Mouse (Mus musculus) liver, embryonic 14 days (tissue): Measurements from ENCODE around the gene Psat1. TPM values are rescaled to one million over a fixed set of nuclear protein-coding genes. Genes with fewer than 3 reads are reported as not detected.

Source experiments
- polyA plus RNA-seq: library from polyadenylated mRNA; depleted of rRNA; stranded (reverse); fragments of >200 nt; gene quantifications from 2 replicates; pipeline ENCODE4 v1.2.3, GENCODE M21; 2012; rRNA removed

The Psat1 gene
- polyA plus RNA-seq, result 76.3 and 91.7 TPM in 2 replicates

GRCm38 (mm10) chr19:15947237-15947636 lies at the start of gene Psat1:
Psat1 (minus strand) TSS chr19:15947337.

GRCm38 (mm10) chr19:15984449-15985171 lies 37.5 kb upstream of the Psat1 start, which contains the start of gene Cep78:
Cep78 (minus strand) TSS chr19:15984989.

Other genes with a start within 250 kb of the Psat1 start
- gene Cep78, start 37.7 kb upstream of the Psat1 start, polyA plus RNA-seq, result 5.0 and 5.4 TPM in 2 replicates
- 2.7 and 3.0 TPM in 2 replicates for gene Gnaq, start 185.5 kb upstream of the Psat1 start, polyA plus RNA-seq